Mouse (Mus musculus) testis, adult 2 months (tissue): ENCODE data around the gene Nudt17.

Experiments
- CTCF ChIP-seq: fragments of 200-500 bp; IDR thresholded peaks from 2 replicates; pipeline ENCODE4 v1.5.1; 2012; ENCODE audit warnings: low read depth, mild to moderate bottlenecking, inconsistent platforms, low read length, moderate library complexity; ENCODE audit not compliant: control insufficient read depth, insufficient read depth, insufficient replicate concordance
- POLR2A ChIP-seq: fragments of 200-500 bp; IDR thresholded peaks from 2 replicates; pipeline ENCODE4 v1.6.1; 2012; ENCODE audit warnings: low read depth, mild to moderate bottlenecking, inconsistent platforms, low read length, moderate library complexity; ENCODE audit not compliant: control insufficient read depth

GRCm38 (mm10) chr3:96700376-96700775 lies 8.0 kb downstream of the Nudt17 start:
- no peak for TF ChIP-seq CTCF
- no peak for TF ChIP-seq POLR2A
